Mouse (Mus musculus) heart, embryonic 16.5 days (tissue): ENCODE results near the gene Trpv4. TPM values are rescaled to one million over a fixed set of nuclear protein-coding genes. Genes with fewer than 3 reads are reported as not detected.
A peak's percentile ranks its signal among the peaks of the same experiment; 100 is the strongest.

Source experiments
- ATAC-seq: fragments of 200-750 bp; cut with Nextera tagmentation; replicated peaks from 2 replicates; pipeline ENCODE4 v1.8.0; 2017; ENCODE audit warnings: moderate number of reproducible peaks; ENCODE audit not compliant: insufficient read depth, low FRiP score; ENCODE audit errors: extremely low read depth
- H3K27ac ChIP-seq: fragments of 300-500 bp; sonication (generic); 2 replicates; pipeline ENCODE4 v1.5.1; 2014; ENCODE audit warnings: mild to moderate bottlenecking, low read length, control low read depth, moderate library complexity
- H3K27me3 ChIP-seq: fragments of 300-500 bp; sonication (generic); 2 replicates; pipeline ENCODE4 v1.6.1; 2014; ENCODE audit warnings: low read length, mixed read lengths; ENCODE audit not compliant: control insufficient read depth, insufficient read depth
- H3K36me3 ChIP-seq: fragments of 300-500 bp; sonication (generic); 2 replicates; pipeline ENCODE4 v1.6.1; 2014; ENCODE audit not compliant: control insufficient read depth, insufficient read depth
- H3K4me1 ChIP-seq: fragments of 300-500 bp; sonication (generic); 2 replicates; pipeline ENCODE4 v1.6.1; 2014; ENCODE audit warnings: low read length, mixed read lengths; ENCODE audit not compliant: control insufficient read depth, insufficient read depth
- H3K4me2 ChIP-seq: fragments of 300-500 bp; sonication (generic); 2 replicates; pipeline ENCODE4 v1.6.1; 2014; ENCODE audit warnings: low read depth, mild to moderate bottlenecking, control low read depth, low read length
- H3K4me3 ChIP-seq: fragments of 300-500 bp; sonication (generic); 2 replicates; pipeline ENCODE4 v1.5.1; 2014; ENCODE audit warnings: mild to moderate bottlenecking, control low read depth, low read length
- H3K9ac ChIP-seq: fragments of 300-500 bp; sonication (generic); 2 replicates; pipeline ENCODE4 v1.6.1; 2014; ENCODE audit warnings: low read length, control low read depth
- H3K9me3 ChIP-seq: fragments of 300-500 bp; sonication (generic); replicated peaks from 2 replicates; pipeline ENCODE4 v1.6.1; 2016; ENCODE audit warnings: low read length; ENCODE audit not compliant: control insufficient read depth
- WGBS: fragments of 180-500 bp; shearing (Covaris S2); extraction: QIAGEN DNeasy Blood & Tissue Kit; methylation state at CpG from one replicate; pipeline ENCODE4 v1.1.7; 2014; 5-methylcytosine and 5-hydroxymethylcytosine counted together
- polyA plus RNA-seq: library from polyadenylated mRNA; unstranded; fragments of >200 nt; fragmentation: Nextera tagmentation; extraction: Ambion mirVana; gene quantifications from 2 replicates; pipeline ENCODE4 v1.2.1, GENCODE M21; 2015

Trpv4 gene
- polyA plus RNA-seq, 1 experiment from 2014 or later: 1.1 TPM

GRCm38 (mm10) chr5:114690633-114691567 lies 32.7 kb upstream of the Trpv4 start, which contains the start of gene Gltp:
TSS of gene Gltp (minus strand) at chr5:114690984.
- 4% methylated on average over 75 of the region's 75 CpGs for WGBS
- peak within 1 kb of the TSS; percentile 84 for H3K4me3 ChIP-seq
- peak within 1 kb of the TSS; percentile 97 for H3K4me2 ChIP-seq
- ATAC-seq: peak; percentile 98
- H3K4me1 ChIP-seq: peaks cover 12% of the 10 kb centered on the region
- no peaks in the 10 kb centered on the region; the same call in 1 of the 2 replicates for H3K27me3 ChIP-seq
- H3K9me3 ChIP-seq: no peaks in the 10 kb centered on the region
- peak within 1 kb of the TSS; percentile 88 for H3K9ac ChIP-seq
- H3K27ac ChIP-seq: peak within 1 kb of the TSS; percentile 52; the same call in 1 of the 2 replicates
- H3K36me3 ChIP-seq: no peaks in the 10 kb centered on the region

- Histone ChIP-seq H3K27me3 (no peaks in the 10 kb centered on the region; the same call in 1 of the 2 replicates), H3K27ac (no peak overlapping the region), H3K4me2 (peak overlapping the region; percentile 97), H3K9me3 (no peaks in the 10 kb centered on the region), H3K4me1 (peaks cover 12% of the 10 kb centered on the region), H3K36me3 (no peaks in the 10 kb centered on the region), H3K9ac (peak overlapping the region; percentile 88), H3K4me3 (peak overlapping the region; percentile 84)
- WGBS: 19% methylated on average over 16 of the region's 16 CpGs
- ATAC-seq: no peak
These were observed 31.6 kb upstream of the Trpv4 start for GRCm38 (mm10) chr5:114689700-114690366.

GRCm38 (mm10) chr5:114688703-114689102 lies 30.5 kb upstream of the Trpv4 start:
- Histone ChIP-seq H3K36me3 (no peaks in the 10 kb centered on the region), H3K4me3 (no peak overlapping the region), H3K27ac (no peak overlapping the region), H3K9ac (no peak overlapping the region), H3K9me3 (no peaks in the 10 kb centered on the region), H3K4me2 (no peak overlapping the region), H3K4me1 (peaks cover 15% of the 10 kb centered on the region), H3K27me3 (no peaks in the 10 kb centered on the region)
- WGBS: 84% methylated on average over 13 of the region's 13 CpGs
- no peak for ATAC-seq

DNA sequence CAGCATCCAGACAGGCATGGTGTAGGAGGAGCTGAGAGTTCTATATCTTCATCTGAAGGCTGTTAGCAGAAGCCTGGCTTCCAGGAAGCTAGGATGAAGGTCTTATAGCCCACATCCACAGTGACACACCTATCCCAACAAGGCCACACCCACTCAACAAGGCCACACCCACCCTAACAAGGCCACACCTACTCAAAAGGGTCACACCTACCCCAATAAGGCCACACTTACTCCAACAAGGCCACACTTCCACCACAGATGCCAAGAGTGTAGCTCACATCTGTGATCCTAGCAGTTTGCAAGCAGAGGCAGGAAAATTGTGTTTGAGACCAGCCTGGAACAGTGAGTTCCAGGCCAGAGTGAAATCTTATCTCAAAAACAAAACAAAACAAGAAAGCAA lies 29.7 kb upstream of the Trpv4 start:
- Histone ChIP-seq H3K4me2 (no peak overlapping the region), H3K4me1 (peaks cover 15% of the 10 kb centered on the region), H3K27me3 (no peaks in the 10 kb centered on the region)

GRCm38 (mm10) chr5:114686726-114687210 lies 28.5 kb upstream of the Trpv4 start:
- Histone ChIP-seq H3K36me3 (no peaks in the 10 kb centered on the region), H3K4me2 (no peak overlapping the region), H3K9ac (no peak overlapping the region), H3K27ac (no peak overlapping the region), H3K4me1 (peaks cover 17% of the 10 kb centered on the region), H3K4me3 (no peak overlapping the region), H3K9me3 (no peaks in the 10 kb centered on the region), H3K27me3 (no peaks in the 10 kb centered on the region)
- 56% methylated on average over 7 of the region's 7 CpGs for WGBS
- no peak for ATAC-seq

More for the DNA sequence above, 29.7 kb upstream of the Trpv4 start:
- ATAC-seq: no peak
- no peak overlapping the region for H3K27ac ChIP-seq
- no peak overlapping the region for H3K9ac ChIP-seq
- no peaks in the 10 kb centered on the region for H3K36me3 ChIP-seq
- no peak overlapping the region for H3K4me3 ChIP-seq
- H3K9me3 ChIP-seq: no peaks in the 10 kb centered on the region

DNA sequence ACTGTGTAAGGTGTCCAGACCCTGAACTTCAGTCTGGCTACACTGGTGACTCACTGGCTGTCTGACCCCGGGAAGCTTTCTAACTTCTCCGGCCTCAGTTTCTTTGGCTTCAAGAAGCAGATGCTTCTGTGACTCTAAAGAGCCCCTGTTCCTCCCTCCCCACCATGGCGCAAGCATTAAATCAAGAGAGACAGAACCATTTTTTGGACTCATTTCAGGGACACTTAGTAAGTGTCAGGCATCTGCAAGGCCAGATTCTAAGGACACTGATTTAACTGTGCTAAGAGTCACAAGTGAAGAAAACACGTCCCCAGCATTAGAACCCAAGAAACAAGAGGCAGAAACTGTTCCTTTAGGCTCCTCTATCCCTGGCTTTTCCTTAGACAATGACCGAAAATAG lies 27.8 kb upstream of the Trpv4 start:
- no peak overlapping the region for H3K27ac ChIP-seq
- ATAC-seq: no peak
- WGBS: 87% methylated on average over 5 of the region's 5 CpGs
- no peak overlapping the region for H3K4me2 ChIP-seq
- H3K9ac ChIP-seq: no peak overlapping the region
- no peaks in the 10 kb centered on the region for H3K9me3 ChIP-seq
- no peak overlapping the region for H3K4me3 ChIP-seq
- H3K4me1 ChIP-seq: peaks cover 21% of the 10 kb centered on the region
- no peaks in the 10 kb centered on the region for H3K27me3 ChIP-seq
- H3K36me3 ChIP-seq: no peaks in the 10 kb centered on the region

- no peak overlapping the region for H3K4me3 ChIP-seq
- no peaks in the 10 kb centered on the region for H3K27me3 ChIP-seq
- no peak overlapping the region for H3K4me2 ChIP-seq
- peaks cover 6% of the 10 kb centered on the region; the same call in 1 of the 2 replicates for H3K36me3 ChIP-seq
- 61% methylated on average over 8 of the region's 8 CpGs for whole genome bisulfite sequencing
- peaks cover 16% of the 10 kb centered on the region for H3K4me1 ChIP-seq
- ATAC-seq: no peak
- no peak overlapping the region for H3K9ac ChIP-seq
- H3K9me3 ChIP-seq: no peaks in the 10 kb centered on the region
- H3K27ac ChIP-seq: peak overlapping the region; percentile 54
These were observed 23.5 kb upstream of the Trpv4 start for GRCm38 (mm10) chr5:114681717-114682116.

DNA sequence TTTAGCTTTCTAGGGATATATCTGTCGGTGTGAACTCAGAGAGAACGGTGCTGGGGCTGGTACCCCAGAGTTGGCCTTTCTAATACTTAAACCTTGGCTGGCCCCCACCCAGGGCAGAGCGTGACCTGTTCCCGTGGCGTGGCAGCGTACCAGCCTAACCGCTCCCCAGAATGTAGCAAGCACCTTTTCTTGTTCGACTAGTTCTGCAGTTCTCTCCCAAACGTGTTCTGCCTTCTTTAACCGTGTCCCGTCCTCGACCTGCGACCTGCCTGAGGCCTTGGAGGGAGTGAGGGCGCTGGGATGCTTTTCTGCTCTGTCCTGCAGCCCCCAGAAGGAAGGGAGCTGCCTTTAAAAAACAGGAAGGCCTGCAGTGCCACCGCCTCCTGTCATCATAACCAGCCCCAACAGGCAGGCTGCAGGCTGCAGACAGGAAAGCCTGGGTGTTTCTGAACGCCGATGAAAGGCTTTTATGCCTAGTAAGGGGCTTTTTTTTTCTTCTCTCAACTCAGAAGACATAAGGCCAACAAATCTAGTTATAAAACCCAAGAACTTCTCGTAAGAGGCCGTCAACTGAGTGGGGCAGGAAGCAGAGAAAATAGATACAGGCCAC lies 22.6 kb upstream of the Trpv4 start:
- Histone ChIP-seq H3K27me3 (no peaks in the 10 kb centered on the region), H3K4me1 (peaks cover 16% of the 10 kb centered on the region), H3K36me3 (peaks cover 9% of the 10 kb centered on the region; the same call in 1 of the 2 replicates), H3K27ac (peak overlapping the region; percentile 57), H3K9me3 (no peaks in the 10 kb centered on the region), H3K9ac (0 out of 2 replicates have a peak overlapping the region, but pooled peaks have one; percentile 3), H3K4me2 (no peak overlapping the region), H3K4me3 (no peak overlapping the region)
- WGBS: 57% methylated on average over 19 of the region's 19 CpGs
- no peak for ATAC-seq
